Mouse (Mus musculus) urinary bladder, adult 18-20 months (tissue): ENCODE data around the gene Parva.
A peak's percentile ranks its signal among the peaks of the same experiment; 100 is the strongest.

Experiments
- DNase-seq, 2 experiments: peaks; one replicate each; pipeline ENCODE4 v3.0.0; 2022; ENCODE audit warnings: low spot score in 2 of 2, mixed read lengths in 2 of 2

Parva gene

DNA sequence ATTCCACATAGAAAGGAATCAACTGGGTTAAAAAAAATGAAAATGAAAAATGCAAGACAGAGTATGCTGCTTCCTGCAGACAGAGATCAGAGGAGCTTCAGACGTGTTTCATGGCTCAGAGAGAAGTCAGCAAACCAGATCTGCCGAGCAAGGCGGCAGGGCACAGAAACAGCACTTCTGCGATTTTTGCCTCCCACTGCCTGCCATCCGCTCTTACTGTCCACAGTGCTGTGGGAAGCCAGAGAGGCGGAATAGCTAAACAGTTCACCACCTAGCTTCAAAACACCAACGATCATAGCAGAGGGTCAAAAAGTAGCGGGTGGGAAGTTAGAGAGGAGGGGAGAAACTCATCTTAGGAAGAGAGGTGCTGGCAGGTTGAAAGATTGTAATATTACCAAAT is 84.0 kb downstream of the Parva start:
- DNase-seq, result no peak

DNA sequence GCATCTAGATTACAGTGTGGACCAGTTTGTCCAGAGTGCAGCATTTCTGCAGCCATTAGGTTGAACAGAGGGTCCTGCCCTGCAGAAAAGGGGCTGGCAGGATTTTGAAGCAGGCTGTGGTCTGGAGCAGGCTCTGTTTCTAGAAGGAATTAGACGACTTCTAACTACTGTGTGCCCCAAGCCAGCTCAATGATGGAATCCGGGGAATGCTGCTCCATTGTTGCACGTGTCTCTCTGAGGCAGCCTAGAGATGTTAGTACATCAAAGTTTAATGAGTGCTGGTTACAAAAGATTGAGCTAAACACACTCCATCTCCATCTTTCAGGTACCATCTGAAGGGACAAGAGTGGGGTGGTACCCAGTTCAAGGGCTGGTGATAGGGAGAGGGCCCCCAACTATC is 85.0 kb downstream of the Parva start:
- no peak for DNase-seq

- DNase-seq, result no peak
These were observed 85.6 kb downstream of the Parva start for GRCm38 (mm10) chr7:112512895-112513294.

- no peak for DNase-seq
These were observed 87.4 kb downstream of the Parva start for GRCm38 (mm10) chr7:112514636-112515193.

GRCm38 (mm10) chr7:112525465-112525864 is 98.2 kb downstream of the Parva start:
- DNase-seq, result no peak

GRCm38 (mm10) chr7:112526226-112526625 is 98.9 kb downstream of the Parva start:
- no peak for DNase-seq

DNA sequence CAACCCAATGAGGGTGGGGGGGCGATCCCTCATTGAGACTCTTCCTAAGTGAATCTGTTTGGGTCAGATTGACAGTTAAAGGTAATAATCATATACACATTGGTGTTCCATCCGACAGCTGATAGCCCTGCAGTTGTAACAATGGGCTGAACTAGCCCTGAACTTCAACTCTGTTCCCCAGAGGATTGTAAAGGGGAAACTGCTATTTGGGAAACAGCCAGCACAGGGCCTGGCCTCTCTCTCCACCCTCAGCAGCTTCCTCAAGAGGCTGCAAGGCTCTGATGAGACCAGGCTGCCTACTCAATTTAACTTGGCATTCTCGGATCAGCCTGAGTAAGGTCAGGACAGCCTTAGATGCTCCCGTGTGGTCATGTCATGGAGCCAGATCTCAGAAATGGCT is 99.9 kb downstream of the Parva start:
- no peak for DNase-seq

GRCm38 (mm10) chr7:112528059-112528458 is 100.8 kb downstream of the Parva start:
- no peak for DNase-seq

- no peak for DNase-seq
These were observed 101.5 kb downstream of the Parva start for GRCm38 (mm10) chr7:112528582-112529360.

GRCm38 (mm10) chr7:112530924-112531323 is 103.6 kb downstream of the Parva start:
- no peak for DNase-seq

GRCm38 (mm10) chr7:112534148-112534547 is 106.8 kb downstream of the Parva start:
- no peak for DNase-seq

- peak; percentile 49 to 78 for DNase-seq
These were observed 108.2 kb downstream of the Parva start for GRCm38 (mm10) chr7:112535408-112535921.

- DNase-seq, result no peak
These were observed 121.8 kb downstream of the Parva start for GRCm38 (mm10) chr7:112549136-112549535.

- no peak for DNase-seq
These were observed 134.2 kb downstream of the Parva start for GRCm38 (mm10) chr7:112561504-112561903.

DNA sequence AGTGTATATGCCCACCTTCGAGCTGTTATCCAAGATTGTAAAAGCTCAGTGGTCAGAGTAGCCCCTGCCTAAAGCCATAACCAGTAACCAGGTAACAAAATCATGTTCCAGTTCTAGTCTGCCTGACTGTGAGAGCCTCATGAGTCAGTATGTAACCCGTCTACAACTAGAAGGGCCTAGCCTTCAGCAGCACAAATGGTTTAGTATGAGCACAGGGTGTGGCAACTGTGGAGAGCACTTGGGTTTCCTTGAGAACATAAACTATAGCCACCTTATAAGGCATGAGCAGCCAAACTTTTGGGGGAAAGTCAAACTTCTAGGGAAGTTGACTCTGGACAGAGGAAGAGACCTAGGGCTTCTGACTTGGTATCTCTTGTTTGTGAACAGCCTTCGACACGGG is 139.7 kb downstream of the Parva start:
- no peak for DNase-seq

GRCm38 (mm10) chr7:112568961-112569360 is 141.7 kb downstream of the Parva start:
- no peak for DNase-seq

- DNase-seq, result no peak
These were observed 154.3 kb downstream of the Parva start for GRCm38 (mm10) chr7:112581621-112582020.

DNA sequence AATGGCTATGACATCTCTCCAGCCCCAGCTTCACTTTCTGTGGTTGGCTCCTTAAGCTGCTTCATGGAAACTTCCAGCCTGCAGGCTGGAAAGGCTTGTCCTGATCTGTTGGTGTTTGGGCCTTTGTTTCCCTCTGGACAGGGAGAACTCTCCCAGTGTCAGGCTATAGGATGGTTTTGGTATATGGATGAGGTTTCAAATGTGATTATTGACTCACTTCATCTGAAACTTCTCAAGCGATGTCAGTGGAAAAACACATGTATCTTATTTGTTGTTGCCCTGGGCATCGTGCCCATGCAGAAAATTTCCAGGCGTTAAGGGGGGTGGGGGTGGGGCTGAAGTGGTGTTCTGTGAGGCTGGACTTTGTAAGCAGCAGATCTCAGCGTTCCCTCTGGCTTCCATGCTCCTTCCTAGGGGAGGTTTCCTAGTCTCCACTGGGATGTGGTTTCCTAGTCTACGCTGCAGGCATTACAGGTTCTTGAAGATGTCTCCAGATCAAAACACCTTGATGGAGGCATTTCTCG is 155.6 kb downstream of the Parva start:
- DNase-seq, result no peak

- no peak for DNase-seq
These were observed 160.1 kb downstream of the Parva start for GRCm38 (mm10) chr7:112587449-112587848.

DNA sequence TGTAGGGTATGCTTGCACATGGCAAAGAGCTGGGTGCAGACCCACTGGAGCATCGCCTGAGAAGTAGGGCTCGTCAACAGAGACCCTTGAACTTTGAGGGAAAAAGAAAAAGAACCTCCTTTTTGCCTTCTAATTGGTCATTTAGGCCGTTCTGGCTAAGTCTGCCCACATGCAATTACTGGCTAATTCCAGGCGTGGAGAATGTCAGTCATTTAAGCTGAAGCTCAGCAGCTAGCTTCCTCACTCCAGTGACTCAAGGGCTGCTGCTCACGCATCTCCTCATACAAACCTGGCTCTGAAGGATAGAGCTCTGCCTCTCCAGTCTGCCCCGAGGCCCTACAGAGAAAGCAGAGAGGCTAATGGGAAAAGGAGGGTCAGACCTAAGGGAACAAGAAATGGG is 162.2 kb downstream of the Parva start:
- DNase-seq, result no peak

- no peak for DNase-seq
These were observed 166.3 kb downstream of the Parva start for GRCm38 (mm10) chr7:112593586-112593985.

DNA sequence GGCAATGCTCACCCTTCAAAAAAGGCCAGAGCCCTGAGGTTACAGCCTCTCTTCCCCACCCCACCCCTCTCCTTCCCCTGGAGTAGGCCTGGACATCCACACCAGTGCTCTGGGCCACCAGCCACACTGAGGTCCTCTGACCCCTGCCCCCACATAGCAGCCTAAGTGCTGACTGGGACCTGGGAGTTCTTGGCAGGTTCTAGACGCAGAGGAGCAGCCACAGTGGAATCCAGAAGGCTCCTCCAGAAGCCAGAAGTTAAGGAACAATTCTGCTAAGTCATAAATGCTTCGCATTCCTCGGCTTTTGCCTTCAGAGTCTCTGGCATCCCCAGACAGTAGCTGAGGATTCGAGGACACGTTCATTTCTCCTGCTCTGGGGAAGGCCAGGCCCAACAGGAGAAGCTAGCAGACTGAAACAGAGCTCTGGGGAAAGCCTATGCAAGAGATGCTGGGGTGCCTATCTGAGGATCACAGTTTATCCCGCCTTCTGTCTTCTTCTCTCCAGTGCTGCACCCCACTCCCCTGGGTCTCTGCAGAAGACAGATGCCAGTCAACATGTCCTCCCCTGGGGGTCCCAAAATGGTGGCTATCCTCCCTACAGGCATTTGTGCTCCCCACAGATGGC is 168.0 kb downstream of the Parva start:
- DNase-seq, result no peak

DNA sequence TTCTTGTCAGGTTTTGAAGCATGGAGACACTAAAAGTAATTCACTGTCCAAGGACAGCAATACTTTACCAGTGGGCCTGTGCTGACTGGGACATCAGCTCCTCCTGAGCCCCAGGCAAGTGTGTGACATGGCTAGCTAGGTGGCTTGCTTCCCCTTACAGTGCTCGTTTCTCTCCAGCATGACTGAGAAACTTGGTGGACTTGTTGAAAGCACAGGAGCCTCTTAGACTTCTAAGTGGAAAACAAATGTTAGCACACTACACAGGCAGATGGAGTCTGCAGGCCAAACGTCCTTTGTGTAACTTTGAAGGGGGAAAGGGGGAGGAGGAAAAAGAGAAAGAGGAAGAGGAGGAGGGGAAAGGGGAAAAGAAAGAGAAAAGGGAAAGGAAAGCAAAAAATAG is 172.3 kb downstream of the Parva start:
- DNase-seq, result no peak
